Mouse (Mus musculus) heart, embryonic 12.5 days (tissue): ENCODE data around the gene Gm49450. TPM values are rescaled to one million over a fixed set of nuclear protein-coding genes. Genes with fewer than 3 reads are reported as not detected.

Experiments used
- ATAC-seq: fragments of 200-750 bp; cut with Nextera tagmentation; 2 replicates; pipeline ENCODE4 v1.8.0; 2017; ENCODE audit warnings: moderate TSS enrichment, moderate library complexity; ENCODE audit not compliant: insufficient number of reproducible peaks, low FRiP score
- H3K27ac ChIP-seq: fragments of 300-500 bp; sonication (generic); 2 replicates; pipeline ENCODE4 v1.5.1; 2016; ENCODE audit warnings: mild to moderate bottlenecking, moderate library complexity; ENCODE audit not compliant: poor library complexity, severe bottlenecking
- H3K27me3 ChIP-seq: fragments of 300-500 bp; sonication (generic); replicated peaks from 2 replicates; pipeline ENCODE4 v1.6.1; 2016; ENCODE audit warnings: mild to moderate bottlenecking, moderate library complexity
- H3K36me3 ChIP-seq: fragments of 300-500 bp; sonication (generic); 2 replicates; pipeline ENCODE4 v1.6.1; 2016; ENCODE audit warnings: mild to moderate bottlenecking, moderate library complexity
- H3K4me1 ChIP-seq: fragments of 300-500 bp; sonication (generic); replicated peaks from 2 replicates; pipeline ENCODE4 v1.6.1; 2016; ENCODE audit warnings: mild to moderate bottlenecking
- H3K4me2 ChIP-seq: fragments of 300-500 bp; sonication (generic); 2 replicates; pipeline ENCODE4 v1.6.1; 2016; ENCODE audit warnings: mild to moderate bottlenecking, moderate library complexity
- H3K4me3 ChIP-seq: fragments of 300-500 bp; sonication (generic); 2 replicates; pipeline ENCODE4 v1.5.1; 2016; ENCODE audit warnings: mild to moderate bottlenecking
- H3K9ac ChIP-seq: fragments of 300-500 bp; sonication (generic); 2 replicates; pipeline ENCODE4 v1.6.1; 2016; ENCODE audit warnings: mild to moderate bottlenecking, moderate library complexity
- H3K9me3 ChIP-seq: fragments of 300-500 bp; sonication (generic); replicated peaks from 2 replicates; pipeline ENCODE4 v1.6.1; 2016; ENCODE audit warnings: mild to moderate bottlenecking, moderate library complexity
- WGBS: fragments of 180-500 bp; shearing (Covaris S2); methylation state at CpG from one replicate; pipeline ENCODE4 v1.1.7; 2016; 5-methylcytosine and 5-hydroxymethylcytosine counted together
- polyA plus RNA-seq: library from polyadenylated mRNA; unstranded; fragments of >200 nt; fragmentation: Nextera tagmentation; extraction: Ambion mirVana; gene quantifications from 2 replicates; pipeline ENCODE4 v1.2.1, GENCODE M21; 2016

Gm49450 gene
- polyA plus RNA-seq, 1 experiment from 2014 or later: not detected

GRCm38 (mm10) chr15:98897495-98897894 is 55.9 kb downstream of the Gm49450 start:
- Histone ChIP-seq H3K4me2 (peak overlapping the region; percentile 88), H3K9me3 (no peaks in the 10 kb centered on the region), H3K36me3 (no peaks in the 10 kb centered on the region), H3K27ac (no peak overlapping the region), H3K4me1 (peaks cover 49% of the 10 kb centered on the region), H3K27me3 (peaks cover 67% of the 10 kb centered on the region), H3K4me3 (peak overlapping the region; percentile 47), H3K9ac (peak overlapping the region; percentile 55; the same call in 1 of the 2 replicates)
- 2% methylated on average over 10 of the region's 10 CpGs for WGBS
- ATAC-seq: peak; percentile 46; the same call in 1 of the 2 replicates

- peak overlapping the region; percentile 51 for H3K27ac ChIP-seq
- H3K4me3 ChIP-seq: peak overlapping the region; percentile 59
- H3K4me1 ChIP-seq: peaks cover 49% of the 10 kb centered on the region
- peaks cover 73% of the 10 kb centered on the region for H3K27me3 ChIP-seq
- H3K9me3 ChIP-seq: no peaks in the 10 kb centered on the region
- H3K9ac ChIP-seq: peak overlapping the region; percentile 51
- H3K4me2 ChIP-seq: peak overlapping the region; percentile 95
- peak; percentile 42; the same call in 1 of the 2 replicates for ATAC-seq
- no peaks in the 10 kb centered on the region for H3K36me3 ChIP-seq
- WGBS: 2% methylated on average over 39 of the region's 41 CpGs
Measured at GRCm38 (mm10) chr15:98895635-98896589, 57.4 kb downstream of the Gm49450 start.

- H3K4me1 ChIP-seq: peaks cover 49% of the 10 kb centered on the region
- peak overlapping the region; percentile 51; the same call in 1 of the 2 replicates for H3K27ac ChIP-seq
- no peaks in the 10 kb centered on the region for H3K9me3 ChIP-seq
- 5% methylated on average over 38 of the region's 38 CpGs for WGBS
- ATAC-seq: no peak; the same call in 1 of the 2 replicates
- H3K9ac ChIP-seq: peak overlapping the region; percentile 64
- peak overlapping the region; percentile 59 for H3K4me3 ChIP-seq
- no peaks in the 10 kb centered on the region for H3K36me3 ChIP-seq
- H3K27me3 ChIP-seq: peaks cover 73% of the 10 kb centered on the region
- peak overlapping the region; percentile 95 for H3K4me2 ChIP-seq
Measured at GRCm38 (mm10) chr15:98894746-98895634, 58.4 kb downstream of the Gm49450 start.

- H3K9me3 ChIP-seq: no peaks in the 10 kb centered on the region
- peak within 1 kb of the TSS; percentile 59 for H3K4me3 ChIP-seq
- peak within 1 kb of the TSS; percentile 95 for H3K4me2 ChIP-seq
- peaks cover 49% of the 10 kb centered on the region for H3K4me1 ChIP-seq
- no peaks in the 10 kb centered on the region for H3K36me3 ChIP-seq
- peaks cover 70% of the 10 kb centered on the region for H3K27me3 ChIP-seq
- H3K9ac ChIP-seq: peak within 1 kb of the TSS; percentile 64
- H3K27ac ChIP-seq: peak within 1 kb of the TSS; percentile 51; the same call in 1 of the 2 replicates
- 1% methylated on average over 77 of the region's 77 CpGs for WGBS
- ATAC-seq: no peak
Measured at GRCm38 (mm10) chr15:98893940-98894745, 59.2 kb downstream of the Gm49450 start, which contains the start of gene Rhebl1. Gene Rhebl1 (minus strand): TSS chr15:98894540.

- H3K27ac ChIP-seq: no peak overlapping the region
- H3K4me3 ChIP-seq: no peak overlapping the region
- H3K9me3 ChIP-seq: no peaks in the 10 kb centered on the region
- ATAC-seq: no peak
- H3K4me2 ChIP-seq: peak overlapping the region; percentile 95; the same call in 1 of the 2 replicates
- H3K36me3 ChIP-seq: no peaks in the 10 kb centered on the region
- WGBS: 56% methylated on average over 4 of the region's 4 CpGs
- peaks cover 42% of the 10 kb centered on the region for H3K4me1 ChIP-seq
- no peak overlapping the region for H3K9ac ChIP-seq
- peaks cover 60% of the 10 kb centered on the region for H3K27me3 ChIP-seq
Measured at GRCm38 (mm10) chr15:98893036-98893435, 60.3 kb downstream of the Gm49450 start.

GRCm38 (mm10) chr15:98891907-98892606 is 61.3 kb downstream of the Gm49450 start:
- no peaks in the 10 kb centered on the region for H3K9me3 ChIP-seq
- H3K4me2 ChIP-seq: 0 out of 2 replicates have a peak overlapping the region, but pooled peaks have one; percentile 59
- H3K4me3 ChIP-seq: no peak overlapping the region
- H3K9ac ChIP-seq: 0 out of 2 replicates have a peak overlapping the region, but pooled peaks have one; percentile 35
- no peak overlapping the region for H3K27ac ChIP-seq
- 20% methylated on average over 6 of the region's 6 CpGs for WGBS
- peaks cover 52% of the 10 kb centered on the region for H3K27me3 ChIP-seq
- no peaks in the 10 kb centered on the region for H3K36me3 ChIP-seq
- ATAC-seq: peak; percentile 37; the same call in 1 of the 2 replicates
- peaks cover 33% of the 10 kb centered on the region for H3K4me1 ChIP-seq

- H3K9me3 ChIP-seq: no peaks in the 10 kb centered on the region
- H3K9ac ChIP-seq: peak overlapping the region; percentile 46; the same call in 1 of the 2 replicates
- H3K27ac ChIP-seq: no peak overlapping the region
- WGBS: 12% methylated on average over 19 of the region's 19 CpGs
- peak overlapping the region; percentile 59 for H3K4me2 ChIP-seq
- ATAC-seq: no peak
- H3K27me3 ChIP-seq: peaks cover 44% of the 10 kb centered on the region
- H3K36me3 ChIP-seq: no peaks in the 10 kb centered on the region
- H3K4me3 ChIP-seq: peak overlapping the region; percentile 28
- H3K4me1 ChIP-seq: peaks cover 27% of the 10 kb centered on the region
Measured at GRCm38 (mm10) chr15:98891198-98891742, 62.1 kb downstream of the Gm49450 start.

GRCm38 (mm10) chr15:98887526-98887925 is 65.8 kb downstream of the Gm49450 start:
- no peak overlapping the region for H3K4me2 ChIP-seq
- no peaks in the 10 kb centered on the region; the same call in 1 of the 2 replicates for H3K4me1 ChIP-seq
- H3K27me3 ChIP-seq: 0 out of 2 replicates have a peak, but pooled peaks cover 6% of the 10 kb centered on the region
- no peaks in the 10 kb centered on the region for H3K36me3 ChIP-seq
- no peak for ATAC-seq
- no peak overlapping the region for H3K9ac ChIP-seq
- H3K4me3 ChIP-seq: no peak overlapping the region
- WGBS: 80% methylated on average over 7 of the region's 7 CpGs
- H3K27ac ChIP-seq: no peak overlapping the region
- no peaks in the 10 kb centered on the region for H3K9me3 ChIP-seq

GRCm38 (mm10) chr15:98886667-98887387 is 66.5 kb downstream of the Gm49450 start:
- Histone ChIP-seq H3K4me1 (peaks cover 2% of the 10 kb centered on the region), H3K4me2 (no peak overlapping the region), H3K4me3 (no peak overlapping the region), H3K36me3 (no peaks in the 10 kb centered on the region), H3K9ac (no peak overlapping the region), H3K27ac (no peak overlapping the region), H3K9me3 (no peaks in the 10 kb centered on the region), H3K27me3 (0 out of 2 replicates have a peak, but pooled peaks cover 4% of the 10 kb centered on the region)
- 61% methylated on average over 8 of the region's 8 CpGs for WGBS
- ATAC-seq: no peak
